Mouse (Mus musculus) embryo, embryonic 11.5 days (tissue): ENCODE results near the gene Acadl.

Experiments
- DNase-seq: peaks from one replicate; pipeline ENCODE4 v3.0.0-alpha.2; 2012; ENCODE audit warnings: low read depth, low spot score

Acadl gene

GRCm38 (mm10) chr1:66792838-66793466 is 70.1 kb downstream of the Acadl start:
- no peak for DNase-seq

DNA sequence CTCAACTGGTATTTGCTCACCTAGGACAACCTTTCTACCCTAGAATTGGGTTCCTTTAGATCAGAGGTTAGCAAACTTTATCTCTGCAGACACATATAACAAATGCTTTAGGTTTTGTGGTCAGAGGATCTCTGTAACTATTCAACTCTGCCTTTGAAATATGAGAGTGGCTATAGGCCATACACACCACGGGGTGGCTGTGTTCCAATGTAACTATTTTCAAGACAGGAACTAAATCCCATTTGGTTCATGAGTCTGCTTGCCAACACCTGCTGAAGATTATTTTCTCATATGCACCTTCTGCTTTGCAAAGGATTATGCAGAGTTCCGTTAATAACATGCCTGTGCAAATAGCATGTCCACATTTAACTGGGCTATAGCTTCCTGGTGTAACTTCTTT is 80.8 kb downstream of the Acadl start:
- no peak for DNase-seq

- DNase-seq: no peak
Observed at GRCm38 (mm10) chr1:66781027-66781426, 82.0 kb downstream of the Acadl start.
